Mouse (Mus musculus): ENCODE measurements at regions not wholly inside any gene's neighbourhood (a gene's known extent, or its start where the extent isn't known, plus 50 kb on each side); places are given as distances from the start of the nearest gene placed in this dataset.
A peak's percentile ranks its signal among the peaks of the same experiment; 100 is the strongest.

GRCm38 (mm10) chr6:75683935-75684334 lies 813.6 kb downstream of the Gm9008 start:
- DNase-seq (ENCODE audit: extremely low spot score in 1 of 2, low spot score in 1 of 2) = no peak

GRCm38 (mm10) chr6:75644363-75644720 lies 853.2 kb downstream of the Gm9008 start:
- DNase-seq (ENCODE audit: extremely low spot score in 1 of 2, low spot score in 1 of 2) = no peak

GRCm38 (mm10) chr6:75643581-75644362 lies 853.8 kb downstream of the Gm9008 start:
- DNase-seq (ENCODE audit: extremely low spot score in 1 of 2, low spot score in 1 of 2) = no peak

GRCm38 (mm10) chr6:75636050-75636449 lies 861.5 kb downstream of the Gm9008 start:
- no peak for DNase-seq (ENCODE audit: extremely low spot score in 1 of 2, low spot score in 1 of 2)

- peak in 1 of 2 experiments; percentile 5 for DNase-seq (ENCODE audit: extremely low spot score in 1 of 2, low spot score in 1 of 2)
These were observed 894.9 kb downstream of the Gm9008 start for GRCm38 (mm10) chr6:75602536-75603279.

- DNase-seq (ENCODE audit: extremely low spot score in 1 of 2, low spot score in 1 of 2) = no peak
These were observed 939.2 kb downstream of the Gm9008 start for GRCm38 (mm10) chr6:75558431-75558830.

GRCm38 (mm10) chr6:75542247-75542700 lies 955.3 kb downstream of the Gm9008 start:
- DNase-seq (ENCODE audit: extremely low spot score in 1 of 2, low spot score in 1 of 2) = no peak

- DNase-seq (ENCODE audit: extremely low spot score in 1 of 2, low spot score in 1 of 2) = no peak
These were observed 957.9 kb downstream of the Gm9008 start for GRCm38 (mm10) chr6:75539703-75540102.
